Mouse (Mus musculus) retina, adult 2 months (tissue): ENCODE data around the gene Sirpa.

Source experiments
- DNase-seq: peaks from one replicate; pipeline ENCODE4 v3.0.0-alpha.2; 2012; ENCODE audit warnings: low read depth, low spot score

Gene Sirpa

DNA sequence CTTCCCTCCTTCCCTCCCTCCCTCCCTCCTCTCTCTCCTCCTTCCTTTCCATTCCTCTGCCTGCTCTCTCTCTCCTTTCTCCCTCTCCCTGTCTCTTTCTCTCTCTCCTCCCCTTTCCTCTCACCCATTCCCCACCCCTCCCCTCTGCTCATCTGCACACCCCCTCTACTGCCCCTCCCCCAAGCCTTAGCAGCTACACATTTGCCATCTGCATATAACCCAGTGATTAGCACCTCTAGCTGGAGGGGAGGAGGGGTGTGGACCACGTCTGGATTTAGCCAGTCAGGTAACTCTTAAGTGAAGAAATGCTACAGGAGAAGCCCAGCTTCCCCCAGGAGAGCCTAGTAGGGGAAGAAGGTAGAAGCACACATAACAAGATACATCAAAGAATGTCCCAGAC lies 7.7 kb upstream of the Sirpa start:
- no peak for DNase-seq

DNA sequence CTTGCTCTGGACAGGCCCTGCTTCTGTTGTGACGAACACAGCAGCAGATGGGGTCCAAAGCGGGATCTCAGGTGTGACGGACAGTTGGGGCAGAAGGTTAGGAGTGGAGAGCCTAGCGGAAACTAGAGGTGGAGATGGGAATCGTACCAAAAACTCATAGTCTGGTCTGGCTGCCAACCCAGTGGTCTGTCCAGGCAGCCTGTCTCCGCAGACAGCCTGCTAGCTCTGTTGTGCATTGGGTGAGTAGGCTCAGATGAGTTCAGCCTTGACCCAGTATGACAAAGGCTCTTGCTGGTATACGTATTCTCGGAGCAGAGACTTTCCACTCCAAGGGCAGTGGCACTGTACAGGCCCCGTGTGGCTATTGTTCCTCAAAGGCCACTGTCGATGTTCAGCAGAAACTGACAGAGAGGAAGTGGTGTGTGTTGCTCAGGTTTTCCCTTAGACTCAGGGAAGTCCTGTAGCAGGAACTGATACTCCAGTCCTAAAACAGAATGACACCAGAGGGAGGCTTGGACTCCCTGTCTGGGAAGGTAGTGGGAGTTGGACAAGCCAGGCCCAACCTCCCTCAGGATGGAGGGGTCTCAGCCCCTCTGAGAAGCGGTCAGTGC lies 6.6 kb upstream of the Sirpa start:
- no peak for DNase-seq

DNA sequence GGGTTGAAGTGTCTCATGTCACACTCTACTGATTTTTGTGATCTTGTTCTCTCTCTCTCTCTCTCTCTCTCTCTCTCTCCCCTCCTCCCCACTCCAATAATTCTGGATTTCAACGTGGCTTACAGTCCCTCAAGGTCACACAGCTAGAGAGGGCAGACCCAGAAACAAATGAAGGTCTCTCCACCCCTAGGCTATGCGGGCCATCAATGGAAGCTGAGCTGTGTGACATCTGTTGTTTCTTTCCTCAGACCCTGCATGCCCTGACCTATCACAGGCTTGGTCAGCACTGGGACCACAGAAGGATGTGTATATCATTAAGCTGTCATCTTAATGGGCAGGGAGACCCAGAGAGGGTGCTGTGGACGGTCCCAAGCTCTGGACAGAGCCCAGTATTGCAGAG lies 5.4 kb upstream of the Sirpa start:
- DNase-seq: no peak

DNA sequence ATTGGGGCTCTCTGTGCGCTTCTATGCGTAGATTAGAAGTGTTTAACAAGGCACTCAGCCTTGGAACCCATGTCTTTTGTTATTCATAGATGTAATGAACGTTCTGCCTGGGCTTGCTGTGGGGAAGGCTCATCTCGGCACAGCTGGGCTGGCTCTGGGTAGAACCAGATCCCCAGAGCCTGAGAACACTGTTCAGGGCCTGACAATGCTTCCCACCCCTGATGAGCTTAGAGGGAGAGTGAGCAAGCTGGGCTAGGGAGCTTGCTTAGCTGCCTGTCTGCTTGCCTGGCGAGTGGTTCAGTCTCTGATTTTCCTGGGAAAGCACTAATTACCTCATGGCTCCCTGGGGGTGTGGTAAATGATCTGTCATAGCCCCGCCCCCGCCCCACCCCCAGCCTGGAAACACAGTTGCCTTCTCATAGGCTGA lies 4.8 kb upstream of the Sirpa start:
- DNase-seq: no peak

DNA sequence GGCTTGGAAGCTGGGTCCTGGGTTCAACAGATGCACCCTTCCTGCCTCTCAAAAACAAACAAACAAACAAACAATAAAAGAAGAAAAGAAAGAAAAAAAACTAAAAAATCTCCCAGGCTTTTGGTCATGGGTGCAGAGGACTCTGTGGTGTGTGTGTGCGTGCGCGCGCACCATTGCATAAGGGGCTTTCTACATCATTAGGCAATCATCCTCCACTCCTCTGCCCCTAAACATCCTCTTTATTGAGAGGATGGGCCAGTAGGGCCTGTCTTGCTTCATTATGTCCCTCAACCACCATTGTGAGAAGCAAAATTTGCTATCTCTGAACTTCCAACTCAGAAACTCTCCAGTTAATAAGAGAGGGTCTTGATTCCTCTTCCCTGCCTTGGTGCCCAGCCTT lies 738 bp upstream of the Sirpa start:
- no peak for DNase-seq

DNA sequence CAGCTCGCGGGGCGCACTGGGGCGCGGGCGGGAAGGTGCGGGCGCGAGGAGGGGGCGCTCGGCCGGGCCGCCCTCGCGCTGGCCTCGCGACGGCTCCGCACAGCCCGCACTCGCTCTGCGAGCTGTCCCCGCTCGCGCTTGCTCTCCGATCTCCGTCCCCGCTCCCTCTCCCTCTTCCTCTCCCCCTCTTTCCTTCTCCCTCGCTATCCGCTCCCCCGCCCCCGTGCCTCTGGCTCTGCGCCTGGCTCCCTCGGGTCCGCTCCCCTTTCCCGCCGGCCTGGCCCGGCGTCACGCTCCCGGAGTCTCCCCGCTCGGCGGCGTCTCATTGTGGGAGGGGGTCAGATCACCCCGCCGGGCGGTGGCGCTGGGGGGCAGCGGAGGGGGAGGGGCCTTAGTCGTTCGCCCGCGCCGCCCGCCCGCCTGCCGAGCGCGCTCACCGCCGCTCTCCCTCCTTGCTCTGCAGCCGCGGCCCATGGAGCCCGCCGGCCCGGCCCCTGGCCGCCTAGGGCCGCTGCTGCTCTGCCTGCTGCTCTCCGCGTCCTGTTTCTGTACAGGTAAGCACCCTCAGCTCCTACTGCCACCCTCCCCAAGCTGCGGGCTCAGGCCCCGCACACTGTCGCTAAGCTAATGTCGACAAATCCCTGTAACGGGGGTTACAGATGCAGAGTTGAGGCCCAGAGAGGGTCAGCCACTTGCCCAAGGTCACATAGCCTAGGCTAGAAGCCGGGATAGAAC lies 673 bp downstream of the Sirpa start:
- DNase-seq: no peak

DNA sequence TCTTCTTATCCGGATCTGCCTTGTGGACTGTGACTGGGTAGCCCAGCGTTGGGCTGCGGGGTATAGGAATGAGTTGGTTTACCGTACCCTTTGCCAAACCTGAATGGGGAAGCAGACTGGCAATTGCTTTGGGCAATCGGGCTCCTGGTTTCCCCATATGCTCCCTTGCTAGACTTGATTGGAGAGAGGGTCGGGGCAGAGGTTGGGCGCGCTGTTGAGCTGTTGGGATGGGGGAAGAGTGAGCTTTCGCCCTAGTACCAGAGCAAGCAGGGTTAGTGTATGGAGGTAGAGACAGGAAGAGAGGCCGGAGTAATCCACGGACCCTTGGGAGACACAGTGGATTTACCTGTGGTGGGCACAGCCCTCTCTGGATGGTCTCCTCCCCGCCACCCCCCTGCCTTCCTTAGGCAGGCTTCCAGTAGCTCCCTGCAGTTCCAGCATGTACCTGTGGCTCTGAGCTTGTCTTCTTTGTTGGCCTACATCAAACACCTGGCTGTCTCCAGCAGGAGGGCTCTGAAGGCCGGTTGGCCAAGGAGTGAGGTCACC lies 1.3 kb downstream of the Sirpa start:
- no peak for DNase-seq

DNA sequence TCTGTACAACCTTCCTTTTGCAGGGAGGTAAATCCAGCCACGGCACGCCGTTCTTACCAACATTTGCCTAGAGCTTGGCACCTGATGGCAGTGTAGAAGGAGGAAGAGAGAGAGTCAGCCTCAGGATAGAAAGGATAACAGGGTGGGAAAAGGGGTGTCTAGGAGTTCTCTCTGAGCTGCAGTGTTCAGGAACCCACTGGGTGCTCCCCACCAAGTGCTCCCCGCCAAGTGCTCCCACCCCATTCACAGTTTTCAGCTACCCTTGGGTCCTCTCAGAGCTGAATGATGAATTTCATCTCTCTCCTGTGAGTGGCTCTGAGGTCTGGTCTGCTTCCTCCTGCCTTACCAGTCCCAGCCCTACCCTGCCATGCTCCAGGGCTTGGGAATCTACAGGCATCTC lies 1.9 kb downstream of the Sirpa start:
- DNase-seq: no peak

DNA sequence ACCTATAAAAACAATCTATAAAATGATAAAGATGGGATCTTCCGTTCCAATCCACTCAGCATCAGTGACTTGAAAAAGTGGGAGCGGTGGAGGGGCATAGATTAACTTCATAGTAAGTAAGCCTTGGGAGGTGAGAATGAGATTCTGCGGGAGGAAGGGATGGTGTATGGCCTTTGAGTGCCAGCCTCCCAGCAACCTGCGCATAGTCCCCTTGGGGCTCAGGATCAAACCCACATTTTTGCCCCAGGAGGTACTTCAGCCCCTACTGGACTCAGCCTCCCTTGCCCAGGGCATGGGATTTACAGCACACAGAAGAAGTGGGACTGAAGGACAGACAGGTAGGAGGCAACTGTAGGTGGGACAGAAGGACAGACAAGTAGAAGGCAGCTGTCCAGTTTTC lies 2.6 kb downstream of the Sirpa start:
- no peak for DNase-seq

DNA sequence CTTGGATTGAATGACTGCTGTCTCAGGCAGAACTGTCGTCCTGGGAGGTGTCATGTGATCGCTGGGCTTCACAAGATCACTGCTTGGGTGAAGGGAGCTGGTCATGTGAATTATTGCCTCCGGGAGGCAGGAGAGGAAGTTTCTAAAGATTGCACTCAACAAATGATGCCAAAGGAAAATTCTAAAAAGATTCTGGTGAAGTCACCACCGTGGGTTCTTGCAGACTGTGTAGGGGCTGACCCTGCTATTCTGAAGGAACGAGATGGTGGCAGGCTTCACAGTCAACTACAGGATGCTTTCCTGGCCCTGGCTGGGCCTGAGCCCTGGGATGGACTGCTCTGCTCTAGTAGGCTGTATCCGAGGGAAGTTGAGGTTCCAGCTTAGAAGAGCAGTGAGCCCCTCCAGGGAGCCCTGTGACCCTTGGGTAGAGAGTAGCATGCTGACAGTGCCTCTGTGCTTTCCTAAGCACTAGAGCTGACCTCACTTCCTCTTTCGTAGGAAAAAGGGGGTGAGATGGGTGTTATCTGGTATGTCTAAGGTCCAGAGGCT lies 3.1 kb downstream of the Sirpa start:
- DNase-seq: no peak

DNA sequence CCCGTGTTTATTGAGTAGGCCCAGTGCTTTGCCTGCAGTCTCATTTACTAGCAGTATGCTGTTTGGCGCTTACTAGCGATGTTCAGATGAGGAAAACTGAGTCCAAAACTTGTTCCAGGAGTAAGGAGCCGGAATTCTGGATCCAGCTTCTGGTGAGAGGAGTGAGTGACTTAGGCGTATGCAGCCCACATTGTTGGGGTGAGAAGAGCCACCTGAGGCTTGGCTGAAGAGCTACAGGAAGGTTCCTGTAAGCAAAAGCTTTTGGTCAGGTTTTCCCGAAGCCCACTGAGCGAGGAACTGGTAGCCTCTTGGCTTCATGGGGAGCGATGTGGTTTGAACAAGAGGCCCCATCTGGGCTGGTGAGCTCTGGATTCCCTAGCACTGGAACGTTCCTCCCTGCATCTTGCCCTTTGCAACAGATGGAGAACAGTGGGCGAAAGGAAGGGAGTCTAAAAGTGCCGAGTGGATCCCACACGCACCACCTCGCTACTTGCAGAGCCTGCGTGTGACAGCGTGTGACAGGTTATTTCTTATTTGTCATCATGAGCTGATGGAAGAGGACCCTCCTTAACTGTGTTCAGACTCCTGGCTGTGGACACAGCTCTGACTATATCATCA lies 4.0 kb downstream of the Sirpa start:
- no peak for DNase-seq

DNA sequence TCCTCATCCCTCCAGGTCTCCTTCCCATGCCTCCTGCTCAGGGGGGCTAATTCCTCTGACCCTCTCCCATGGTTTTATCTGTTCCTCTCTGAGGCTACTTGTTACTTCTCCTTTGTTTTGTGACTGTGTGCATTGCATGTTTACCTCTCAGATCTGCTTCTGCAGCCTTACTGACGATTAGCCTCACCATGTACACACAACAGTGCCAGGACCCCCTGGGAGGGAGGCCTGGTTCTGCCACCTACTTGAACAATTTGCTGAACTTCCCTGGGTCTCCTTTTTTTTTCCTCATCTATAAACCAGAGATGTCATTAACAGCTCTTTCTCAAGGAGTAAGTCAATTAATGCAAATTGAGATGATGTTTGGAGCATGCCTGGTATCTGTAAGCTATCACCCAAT lies 4.9 kb downstream of the Sirpa start:
- DNase-seq: no peak

DNA sequence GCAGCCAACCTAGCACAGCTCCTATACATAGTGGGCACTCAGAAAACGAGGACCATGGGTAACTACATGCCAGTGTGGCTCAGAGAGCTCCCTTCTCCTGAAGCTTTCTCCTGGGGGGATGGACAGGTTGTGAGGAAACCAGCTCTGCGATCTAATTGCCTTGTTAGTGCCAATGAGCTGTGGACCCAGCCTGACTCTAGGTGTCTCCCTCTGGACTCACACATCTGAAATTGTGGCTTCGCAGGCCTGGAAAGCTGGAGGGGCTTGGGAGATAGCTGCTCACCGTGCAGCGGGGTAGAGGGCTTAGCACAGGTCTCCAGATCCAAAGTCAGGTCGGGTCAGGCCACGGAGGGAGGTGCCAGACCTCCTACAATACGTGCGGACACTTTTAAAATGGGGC lies 5.5 kb downstream of the Sirpa start:
- DNase-seq: no peak

DNA sequence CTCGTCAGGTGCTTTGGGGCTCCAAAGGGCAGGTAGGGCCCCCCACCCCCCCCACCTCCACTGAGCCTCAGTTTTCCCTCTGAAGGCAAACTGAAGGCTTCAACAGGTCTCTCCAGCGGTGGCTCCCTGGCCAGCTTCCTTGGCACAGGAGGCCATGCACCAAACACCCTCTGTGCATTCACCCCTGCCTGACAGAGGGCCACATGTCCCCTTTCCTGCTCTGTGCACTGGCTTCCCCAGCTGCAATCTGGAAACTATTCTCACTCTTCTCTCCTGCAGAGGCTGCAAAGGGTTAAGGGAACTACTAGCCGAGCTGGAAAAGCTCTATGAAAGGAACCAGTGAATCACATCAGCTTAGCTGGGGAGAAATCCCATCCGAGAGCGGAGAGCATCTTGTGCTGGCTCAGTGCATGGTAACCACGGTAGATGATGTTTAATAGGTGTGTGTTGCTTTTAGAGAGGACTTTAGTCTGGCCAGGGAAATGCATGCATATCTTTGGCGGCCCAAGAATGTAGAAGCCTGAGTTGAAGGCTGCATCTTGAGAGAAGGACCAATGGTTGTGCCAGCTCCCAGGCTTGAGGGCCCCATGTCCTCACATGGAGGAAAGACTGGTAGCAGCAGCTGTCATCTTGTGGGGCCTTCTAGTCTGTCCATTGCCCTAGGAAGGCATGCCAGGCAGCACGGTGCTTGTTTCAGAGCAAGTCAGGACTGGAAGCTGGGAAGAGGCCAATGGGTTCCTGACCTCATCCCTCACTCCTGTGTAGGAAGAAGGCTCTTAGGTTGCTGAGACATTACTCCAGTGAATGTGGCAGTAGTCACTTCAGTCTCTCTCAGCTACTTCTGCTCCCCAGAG lies 6.8 kb downstream of the Sirpa start:
- DNase-seq: no peak

DNA sequence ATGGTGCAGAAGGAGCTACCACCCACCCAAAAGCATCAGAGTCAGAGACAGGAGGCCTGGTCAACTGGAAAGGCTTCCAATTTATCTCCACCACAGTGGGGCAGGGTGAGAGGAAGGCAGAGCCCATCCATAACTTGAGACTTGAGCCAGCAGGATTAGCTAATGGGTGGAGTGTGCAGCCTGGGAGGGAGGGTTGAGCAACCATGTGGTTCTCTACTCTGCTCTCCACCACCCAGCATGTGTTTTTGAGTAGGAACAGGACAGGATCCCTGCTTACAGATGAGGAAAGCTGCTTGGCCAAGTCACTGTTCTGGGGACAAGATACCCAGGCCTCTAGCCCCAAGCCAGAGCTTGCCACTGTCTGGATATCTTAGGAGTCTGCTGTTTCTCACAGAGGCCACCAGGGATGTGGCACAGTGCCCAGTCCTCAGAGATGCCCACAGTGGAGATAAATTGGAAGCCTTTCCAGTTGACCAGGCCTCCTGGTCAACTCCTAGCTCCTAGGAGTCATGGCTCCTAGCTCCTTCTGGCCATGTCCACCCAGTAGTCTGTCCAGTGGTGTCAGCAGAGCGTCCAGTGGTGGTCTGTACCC lies 8.5 kb downstream of the Sirpa start:
- DNase-seq: no peak

DNA sequence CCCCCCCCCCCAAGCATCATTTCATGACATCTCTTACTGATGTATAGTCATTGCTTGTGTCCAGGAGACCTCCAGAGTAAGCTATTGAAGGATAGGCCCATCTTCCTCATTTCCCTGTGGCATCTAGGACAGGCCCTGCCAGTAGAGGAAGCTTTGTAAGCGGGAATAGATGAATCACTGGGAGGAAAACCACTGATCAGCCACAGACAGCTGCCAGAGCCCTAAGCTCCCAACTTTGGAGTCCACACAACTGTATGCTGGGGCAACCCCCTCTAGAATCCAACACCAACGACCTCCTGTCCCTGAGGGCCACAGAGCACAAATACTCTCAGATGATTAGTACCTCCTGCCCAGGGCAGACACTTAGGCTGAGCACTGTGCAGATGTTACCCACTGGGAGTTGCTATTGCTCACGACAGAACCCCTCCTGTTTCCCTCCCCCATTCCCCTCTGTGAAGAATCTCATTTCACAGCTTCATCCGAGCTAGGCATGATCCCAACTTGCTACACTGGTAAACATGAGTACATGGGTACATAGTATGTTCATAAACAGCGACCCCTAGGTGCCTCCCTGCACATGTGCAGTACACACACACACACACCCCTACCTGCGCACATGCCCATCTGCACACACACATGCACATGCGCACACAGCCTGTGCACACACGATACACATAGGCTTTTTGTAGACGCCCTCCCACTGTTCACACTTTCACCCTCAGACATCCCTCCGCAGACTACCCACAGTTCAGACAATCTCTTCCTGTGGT lies 9.4 kb downstream of the Sirpa start:
- no peak for DNase-seq

DNA sequence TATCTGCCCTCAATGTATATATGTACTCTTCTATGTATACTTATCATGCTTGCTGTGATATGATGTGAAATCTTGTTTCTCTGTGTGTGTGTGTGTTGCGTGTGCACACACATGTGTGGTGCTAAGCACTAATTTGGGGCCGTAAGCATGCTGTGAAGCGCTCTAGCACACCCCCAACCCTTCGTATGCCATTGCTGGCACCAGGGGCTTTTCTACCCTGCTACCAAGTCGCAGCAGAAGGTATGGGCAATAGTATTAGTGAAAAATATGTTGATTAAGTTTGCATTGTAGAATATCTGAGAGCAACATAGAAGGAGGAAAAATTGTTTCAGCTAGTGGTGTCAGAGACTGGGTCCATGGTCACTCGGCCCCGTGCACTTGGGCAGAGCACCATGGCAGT lies 10.2 kb downstream of the Sirpa start:
- no peak for DNase-seq

DNA sequence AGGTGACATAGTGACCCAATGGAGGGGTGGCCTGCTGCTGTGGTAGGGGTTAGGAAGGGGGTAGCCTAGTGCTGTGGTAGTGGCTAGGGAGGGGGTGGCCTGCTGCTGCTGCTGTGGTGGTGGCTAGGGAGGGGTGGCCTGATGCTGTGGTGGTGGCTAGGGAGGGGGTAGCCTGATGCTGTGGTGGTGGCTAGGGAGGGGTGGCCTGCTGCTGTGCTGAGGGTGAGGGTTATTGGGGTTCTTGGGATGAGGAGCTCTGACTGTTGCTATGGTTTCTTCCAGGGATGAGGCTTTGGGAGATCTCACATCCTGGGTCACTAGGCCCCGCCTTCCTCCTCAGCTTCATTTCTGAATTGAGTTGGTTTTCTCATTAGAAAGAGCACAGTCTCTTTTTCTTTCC lies 10.9 kb downstream of the Sirpa start:
- DNase-seq: no peak

DNA sequence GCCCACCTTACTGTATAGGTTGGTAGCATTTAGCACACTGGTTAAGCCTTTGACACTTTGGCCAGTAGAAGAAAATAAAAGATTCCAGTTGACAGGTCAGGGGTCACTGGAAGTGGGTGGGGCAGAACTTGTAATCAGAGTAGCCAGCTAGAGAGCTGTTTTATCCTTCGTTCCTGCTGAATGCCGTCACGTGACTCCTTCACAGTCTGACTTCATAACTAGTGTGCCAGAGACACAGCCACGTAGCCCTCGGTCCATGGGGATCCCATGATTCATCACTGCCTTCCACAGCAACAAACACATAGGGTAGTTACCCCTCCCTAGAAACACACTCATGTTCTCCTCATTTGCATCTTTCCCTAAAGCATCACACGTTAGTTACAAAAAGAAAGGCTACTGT lies 11.4 kb downstream of the Sirpa start:
- no peak for DNase-seq

DNA sequence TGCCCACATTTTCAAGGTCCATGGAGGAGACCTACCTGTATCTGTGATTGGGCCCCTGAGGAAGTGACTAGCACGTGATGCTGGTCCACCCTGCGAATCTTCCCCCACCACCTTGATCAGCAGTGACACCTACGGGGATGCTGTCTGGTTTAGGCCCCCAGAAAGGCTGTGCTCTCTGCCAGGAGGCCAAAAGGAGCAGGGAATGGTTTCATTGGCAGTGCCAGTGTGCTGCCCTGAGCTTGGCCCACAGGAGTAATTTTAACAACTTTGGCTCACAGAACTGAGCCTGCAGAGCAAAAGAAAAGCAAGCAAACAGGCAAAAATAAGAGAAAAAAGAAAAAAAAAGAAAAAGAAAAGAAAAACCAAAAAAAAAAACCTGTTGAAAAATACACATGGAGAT lies 13.2 kb downstream of the Sirpa start:
- no peak for DNase-seq

DNA sequence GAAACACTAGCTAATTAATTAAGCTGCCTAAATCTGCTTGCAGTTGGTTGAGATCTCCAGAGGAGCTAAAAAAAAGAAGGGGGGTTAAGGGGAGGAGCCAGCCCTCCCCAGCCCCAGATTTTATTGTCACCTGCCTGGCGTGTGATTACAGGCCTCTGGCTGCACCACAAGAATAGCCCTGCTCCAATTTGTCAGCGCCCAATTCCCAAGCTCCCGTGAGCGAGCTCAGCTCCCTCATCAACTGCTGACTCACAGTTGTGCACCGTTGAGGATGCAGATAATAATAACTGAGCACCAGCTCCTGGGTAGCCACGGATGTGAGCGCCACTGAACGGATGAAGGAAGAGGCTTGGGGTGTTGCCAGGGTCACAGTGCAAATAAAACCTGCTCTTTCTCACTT lies 13.6 kb downstream of the Sirpa start:
- no peak for DNase-seq
